9 mouse cellular contexts compared by ENCODE assay signal in the genomic region with DNA sequence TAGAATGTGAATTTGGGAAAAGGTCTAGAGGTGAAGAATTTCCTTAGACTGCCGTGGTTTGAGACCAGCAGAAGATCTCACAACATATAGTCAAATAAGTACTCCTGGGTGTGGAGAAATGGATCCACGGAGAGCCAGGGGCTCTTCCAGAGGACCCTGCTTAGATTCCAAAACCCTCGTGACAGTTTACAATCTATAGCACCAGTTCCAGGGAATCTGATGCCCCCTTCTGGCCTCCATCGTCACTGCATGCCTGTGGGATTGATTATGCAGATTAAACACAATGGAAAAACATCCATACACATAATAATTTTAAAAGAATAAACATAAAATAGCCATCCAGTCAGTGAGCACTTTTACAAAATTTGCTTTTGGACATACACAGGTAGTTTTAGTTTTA. TPM values are rescaled to one million over a fixed set of nuclear protein-coding genes. Genes with fewer than 3 reads are reported as not detected.
DNase-seq lines count a peak whose midpoint lies in the region; ATAC-seq and TF ChIP-seq lines count a peak whose summit lies in the region.
"Had no signal": no experiment of that assay in that cellular context is flagged by ENCODE, and none has a peak within 500 bp of the region (broad histone marks: within the 10 kb centered on the region; RNA-seq: fewer than 3 reads in every experiment).

No protein-coding gene starts in this region.

- no peak overlapping the region for H3K9ac ChIP-seq in heart, adult 2 months (ENCODE audit: low read depth, low read length)
- H3K9ac ChIP-seq: embryonic facial prominence, embryonic 12.5 days had no signal

- H3K4me1 ChIP-seq in heart, adult 2 months (ENCODE audit: control insufficient read depth, insufficient read depth, low read length): no peaks in the 10 kb centered on the region
- H3K4me1 ChIP-seq: embryonic facial prominence, embryonic 12.5 days had no signal

- H3K27me3 ChIP-seq in heart, adult 2 months (ENCODE audit: control insufficient read depth, insufficient read depth, low read length): no peaks in the 10 kb centered on the region
- H3K27me3 ChIP-seq: embryonic facial prominence, embryonic 12.5 days had no signal

- DNase-seq in heart, adult 2 months: peak in 1 of 2 experiments; percentile 57
- DNase-seq in heart, postnatal 25 days (ENCODE audit: low spot score): no peak
- peak; percentile 26 for DNase-seq in ovary, postnatal 14 days (ENCODE audit: low spot score)
- no peak for DNase-seq in ovary, adult 18-20 months (ENCODE audit: low spot score)
- DNase-seq in embryo, embryonic 9.5 days (ENCODE audit: extremely low spot score): peak; percentile 54
- DNase-seq in layer of hippocampus, postnatal 10 days (ENCODE audit: low spot score in 2 of 2): peak; percentile 51 to 60
- DNase-seq in right cerebral cortex, adult 2 months (ENCODE audit: low spot score in 2 of 2): peak; percentile 72

- H3K79me2 ChIP-seq in heart, adult 2 months (replicated peaks; ENCODE audit: control insufficient read depth, insufficient read depth, low read length): no peaks in the 10 kb centered on the region

- ATAC-seq in megakaryocyte-erythroid progenitor cell, adult 5-6 weeks (replicated peaks; ENCODE audit: low FRiP score, low TSS enrichment, poor library complexity, severe bottlenecking): no peak

- WGBS in heart, adult 2 months: 36% methylated on average over 4 of the region's 4 CpGs

- H3K27ac ChIP-seq in heart, adult 2 months: no peak overlapping the region
- H3K27ac ChIP-seq: embryonic facial prominence, embryonic 12.5 days had no signal

- TF ChIP-seq POLR2A in heart, adult 2 months (IDR thresholded peaks at IDR 0.05; ENCODE audit: insufficient read depth, low read depth, low read length): no peak

- no peak overlapping the region for H3K4me3 ChIP-seq in heart, adult 2 months
- H3K4me3 ChIP-seq: embryonic facial prominence, embryonic 12.5 days had no signal

- no peaks in the 10 kb centered on the region for H3K36me3 ChIP-seq in heart, adult 2 months (ENCODE audit: control insufficient read depth, insufficient read depth, low read length)

- intact Hi-C loops in heart, adult 2 months (cut with DNase I): no loop called here
- intact Hi-C loops in heart, postnatal 25 days (cut with DNase I): no loop called here

- TF ChIP-seq EP300 in heart, adult 2 months (IDR thresholded peaks at IDR 0.05; ENCODE audit: insufficient read depth, low read depth, low read length): no peak

- peak; percentile 81 for TF ChIP-seq CTCF in heart, adult 2 months (IDR thresholded peaks at IDR 0.05)

RNA-seq across cellular contexts. Expression of gene Mtnr1a, which starts 58.3 kb away (rescaled TPM):
- not detected for total RNA-seq in heart, adult 2 months (2021)
- not detected in 2 replicates for polyA plus RNA-seq in heart, adult 2 months (2012; rRNA removed)
- not detected for total RNA-seq in heart, postnatal 25 days (2021)
- not detected for total RNA-seq in layer of hippocampus, postnatal 10 days (2021)
- total RNA-seq in megakaryocyte-erythroid progenitor cell, adult 5-6 weeks (2014; fragmentation: Nextera tagmentation): not detected in 2 replicates
- not detected in 2 replicates for total RNA-seq in megakaryocyte-erythroid progenitor cell, adult 5-6 weeks (2017)

Comparison
In these comparisons a context has a peak if more than half of its experiments do, and no peak if none do; other contexts are left out.
1. DNase-seq: peak in ovary, postnatal 14 days (single experiment), embryo, embryonic 9.5 days (single experiment), layer of hippocampus, postnatal 10 days (2 of 2) and right cerebral cortex, adult 2 months (2 of 2); none in heart, postnatal 25 days (single experiment) and ovary, adult 18-20 months (single experiment).